Mouse (Mus musculus) telencephalon, adult 2 months (tissue): ENCODE measurements at regions not wholly inside any gene's neighbourhood (a gene's known extent, or its start where the extent isn't known, plus 50 kb on each side); places are given as distances from the start of the nearest gene placed in this dataset.

ENCODE experiments used
- DNase-seq: peaks from one replicate; pipeline ENCODE4 v3.0.0-alpha.2; 2011; ENCODE audit warnings: low read depth, low spot score

DNA sequence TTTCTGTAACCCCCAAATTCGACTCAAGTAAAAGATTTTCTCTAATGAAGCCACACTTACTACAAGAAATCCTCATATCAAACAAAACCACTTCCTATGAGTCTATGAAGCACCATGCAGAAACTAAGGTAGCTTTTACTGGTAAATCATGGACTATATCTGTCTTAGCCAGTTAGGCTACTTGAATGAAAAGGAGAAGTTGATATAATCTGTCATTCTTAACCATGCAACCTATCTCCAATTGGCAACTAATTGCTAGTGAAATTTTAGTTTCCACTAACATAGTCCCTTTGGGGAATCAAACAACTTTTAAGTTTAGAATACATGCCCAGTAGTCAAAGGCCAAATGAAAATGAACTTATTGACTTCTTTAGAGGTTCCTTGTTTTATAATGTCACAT lies 473.4 kb upstream of the Tgif2lx2 start:
- DNase-seq, result no peak

DNA sequence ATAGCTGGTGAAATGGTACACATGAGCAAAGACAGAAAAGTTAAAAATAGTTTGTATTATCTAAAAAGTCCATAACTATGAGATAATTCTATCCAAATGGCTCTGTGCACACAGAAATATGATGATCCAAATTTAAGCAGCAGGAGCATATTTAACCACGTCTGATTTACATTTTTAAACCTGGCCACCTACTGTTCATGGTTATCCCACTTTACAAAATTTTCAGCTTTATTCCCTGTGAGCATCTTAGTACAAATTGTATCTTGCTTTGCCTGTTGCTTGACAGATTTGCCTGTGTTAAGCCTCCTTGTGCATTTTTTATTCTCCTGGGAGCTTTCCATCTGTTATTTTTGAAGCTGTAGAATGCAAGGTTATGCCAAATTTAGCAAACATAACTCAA lies 471.2 kb upstream of the Tgif2lx2 start:
- DNase-seq, result peak; percentile 42

DNA sequence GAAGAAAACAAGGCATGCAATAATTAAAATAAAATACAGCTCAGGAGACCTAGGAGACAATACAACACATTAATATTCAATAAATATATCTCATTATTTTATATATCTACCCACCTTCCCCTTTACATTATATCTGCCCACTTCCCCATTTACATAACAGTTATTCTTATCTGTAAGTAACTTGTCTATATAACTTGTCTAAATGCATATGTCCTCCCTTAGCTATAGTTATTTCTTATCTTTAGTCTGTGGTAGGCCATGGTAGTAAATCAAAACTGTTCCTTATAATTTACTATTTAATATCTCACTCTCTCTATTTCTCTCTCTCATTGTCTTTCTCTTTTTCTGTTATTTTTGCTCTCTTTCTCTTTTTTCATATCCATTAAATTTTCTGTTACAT lies 437.1 kb upstream of the Tgif2lx2 start:
- no peak for DNase-seq
